Mouse (Mus musculus) granulocyte monocyte progenitor cell, adult 5-6 weeks (primary cell): ENCODE measurements around the gene Gm10181. TPM values are rescaled to one million over a fixed set of nuclear protein-coding genes. Genes with fewer than 3 reads are reported as not detected.

Experiments
- ATAC-seq: replicated peaks from 2 replicates; pipeline ENCODE4 v1.8.0; 2016; ENCODE audit warnings: mild to moderate bottlenecking, moderate TSS enrichment, inconsistent platforms; ENCODE audit not compliant: poor library complexity, severe bottlenecking
- total RNA-seq, 2 experiments: library from RNA; stranded (forward) in 1 of 2; stranded (reverse) in 1 of 2; fragments of 200-712, 200-1000 nt in 1 of 2; fragments of >200 nt in 1 of 2; fragmentation: Nextera tagmentation in 1 of 2; gene quantifications; 2 replicates each; pipeline ENCODE4 v1.2.3; 2014 to 2017

Gm10181 gene
- not detected in 2 replicates for total RNA-seq (2014; fragmentation: Nextera tagmentation)
- total RNA-seq (2017) = not detected in 2 replicates

GRCm38 (mm10) chr9:25089122-25089521 lies at the start of gene Gm10181:
Gene Gm10181, plus strand, starts transcription at chr9:25089422.
- no peak for ATAC-seq

GRCm38 (mm10) chr9:25041665-25042064 lies 47.6 kb upstream of the Gm10181 start:
- ATAC-seq = peak; percentile 61

GRCm38 (mm10) chr9:25042162-25043111 lies 46.8 kb upstream of the Gm10181 start:
- ATAC-seq = peak; percentile 33; the same call in 1 of the 2 replicates

GRCm38 (mm10) chr9:25044325-25044724 lies 44.9 kb upstream of the Gm10181 start:
- no peak for ATAC-seq

GRCm38 (mm10) chr9:25048289-25048688 lies 40.9 kb upstream of the Gm10181 start:
- no peak for ATAC-seq

GRCm38 (mm10) chr9:25048940-25049339 lies 40.3 kb upstream of the Gm10181 start:
- ATAC-seq = no peak

- ATAC-seq = no peak
Measured at GRCm38 (mm10) chr9:25051901-25052300, 37.3 kb upstream of the Gm10181 start.

GRCm38 (mm10) chr9:25055650-25056376 lies 33.4 kb upstream of the Gm10181 start:
- no peak for ATAC-seq

GRCm38 (mm10) chr9:25058726-25059125 lies 30.5 kb upstream of the Gm10181 start:
- no peak for ATAC-seq

- no peak for ATAC-seq
Measured at GRCm38 (mm10) chr9:25072666-25073065, 16.6 kb upstream of the Gm10181 start.

GRCm38 (mm10) chr9:25075977-25076376 lies 13.2 kb upstream of the Gm10181 start:
- no peak for ATAC-seq

GRCm38 (mm10) chr9:25076505-25076904 lies 12.7 kb upstream of the Gm10181 start:
- no peak for ATAC-seq

- ATAC-seq = no peak
Measured at GRCm38 (mm10) chr9:25090853-25091252, 1.6 kb downstream of the Gm10181 start.

- no peak for ATAC-seq
Measured at GRCm38 (mm10) chr9:25102881-25103280, 13.7 kb downstream of the Gm10181 start.

- ATAC-seq = peak; percentile 94
Measured at GRCm38 (mm10) chr9:25104638-25105037, 15.4 kb downstream of the Gm10181 start.

GRCm38 (mm10) chr9:25123590-25123989 lies 34.4 kb downstream of the Gm10181 start:
- ATAC-seq = peak; percentile 48

- peak; percentile 99 for ATAC-seq
Measured at GRCm38 (mm10) chr9:25124048-25124447, 34.8 kb downstream of the Gm10181 start.

- ATAC-seq = no peak
Measured at GRCm38 (mm10) chr9:25132253-25132652, 43.0 kb downstream of the Gm10181 start.

- ATAC-seq = no peak
Measured at GRCm38 (mm10) chr9:25132920-25133319, 43.7 kb downstream of the Gm10181 start.

- ATAC-seq = no peak
Measured at GRCm38 (mm10) chr9:25138900-25139299, 49.7 kb downstream of the Gm10181 start.
